Mouse (Mus musculus) 416B (cell line): ENCODE measurements around the gene Lonrf2.

ENCODE experiments used
- DNase-seq: peaks from one replicate; pipeline ENCODE4 v3.0.0; 2011; ENCODE audit warnings: low read depth

Gene Lonrf2

DNA sequence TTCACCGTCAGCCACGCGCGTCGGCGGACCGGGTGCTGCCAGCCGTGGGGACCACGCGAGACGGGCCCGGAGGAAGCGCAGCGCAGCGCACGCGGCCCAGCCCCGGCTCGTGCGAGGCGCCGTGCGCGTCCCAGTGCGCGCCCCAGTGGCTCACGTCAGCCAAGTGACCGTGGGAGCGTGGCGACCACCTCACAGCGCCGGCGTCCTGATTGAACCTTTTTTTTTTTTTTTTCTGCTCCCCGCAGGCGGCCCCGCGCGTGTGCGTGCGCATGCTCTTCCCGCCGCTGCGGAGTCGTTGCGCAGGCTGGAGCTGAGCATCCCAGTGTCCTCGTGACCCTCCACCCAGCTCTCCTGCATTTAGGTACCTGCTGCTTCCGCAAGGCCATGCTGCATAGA is at the start of gene Lonrf2:
Gene Lonrf2 (minus strand): TSS at position 235 of the 396 bp plus-strand sequence.
- DNase-seq = no peak

DNA sequence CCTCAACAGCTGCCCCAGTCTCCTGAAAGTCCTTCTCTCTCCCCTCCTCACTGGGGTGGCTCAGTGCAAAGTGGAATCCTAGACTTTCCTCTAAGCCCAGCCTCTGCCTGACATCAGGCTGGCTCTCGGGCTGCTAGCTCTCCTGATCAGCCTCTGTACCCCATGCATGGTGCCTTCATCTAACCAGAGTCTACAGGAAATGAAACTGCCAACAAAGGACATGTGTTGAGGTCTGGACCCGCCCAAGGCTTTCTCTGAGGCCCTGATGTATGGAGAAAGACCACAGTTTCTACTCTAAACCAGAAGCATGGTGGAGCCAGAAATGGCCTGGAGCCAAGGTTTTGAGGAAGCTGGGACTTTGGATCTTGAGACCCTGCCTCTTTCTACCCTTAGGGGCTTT is 49.4 kb upstream of the Lonrf2 start:
- DNase-seq = peak; percentile 5

DNA sequence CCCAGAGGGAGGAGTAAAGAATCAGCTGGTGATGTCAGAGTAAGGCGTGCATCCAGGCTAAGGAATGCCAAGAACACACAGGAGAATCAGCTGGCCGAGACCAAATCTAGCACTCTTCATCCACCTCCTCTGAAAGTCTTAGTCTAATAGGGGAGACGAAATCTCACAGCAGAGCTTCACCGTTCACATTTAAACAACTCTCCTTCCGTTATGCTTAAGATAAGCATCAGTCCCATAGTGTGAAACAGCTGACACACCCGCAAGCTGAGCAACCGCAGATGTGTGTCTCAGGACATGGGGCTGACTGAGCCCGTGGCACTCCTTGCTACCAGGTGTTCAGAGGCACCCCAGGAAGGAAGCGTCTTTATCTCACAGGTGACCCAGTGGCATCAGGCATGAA is 47.3 kb upstream of the Lonrf2 start:
- no peak for DNase-seq

DNA sequence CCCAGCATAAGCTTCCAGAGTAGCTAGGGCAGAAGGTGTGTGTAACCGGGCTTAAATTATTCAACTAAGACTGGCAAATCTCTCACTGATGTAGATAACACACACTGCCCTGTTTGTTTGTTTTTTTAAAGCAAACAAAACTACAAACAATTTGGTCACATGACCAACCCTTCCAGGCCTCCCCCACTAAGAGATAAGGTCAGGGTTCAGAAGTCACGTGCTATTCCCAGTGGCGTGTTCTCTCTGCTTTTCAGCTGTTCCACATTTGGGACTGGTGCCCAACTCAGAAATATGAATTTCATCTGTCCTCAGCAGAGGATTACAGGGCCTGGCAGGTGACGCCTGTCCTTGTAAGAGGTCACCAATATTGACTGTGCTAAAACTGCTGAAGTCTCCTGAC is 46.2 kb upstream of the Lonrf2 start:
- DNase-seq = no peak

DNA sequence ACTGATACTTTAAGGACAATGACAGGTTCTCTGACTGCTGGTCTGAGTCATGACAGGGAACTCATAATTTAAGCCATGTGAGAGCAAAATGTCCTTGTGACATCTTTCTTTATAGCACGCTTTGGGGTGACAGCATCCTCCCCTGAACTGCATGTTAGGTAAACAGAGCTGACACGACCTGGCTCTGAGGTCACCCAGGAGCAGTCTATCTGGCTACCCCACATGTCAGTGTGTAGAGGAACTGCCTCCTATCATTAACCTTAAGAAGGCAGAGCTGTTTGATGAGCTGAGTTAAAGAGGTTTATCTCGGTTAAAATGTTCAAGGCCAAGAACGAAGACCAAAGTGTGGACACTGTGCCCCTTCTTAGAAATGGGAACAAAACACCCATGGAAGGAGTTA is 44.9 kb upstream of the Lonrf2 start:
- no peak for DNase-seq

DNA sequence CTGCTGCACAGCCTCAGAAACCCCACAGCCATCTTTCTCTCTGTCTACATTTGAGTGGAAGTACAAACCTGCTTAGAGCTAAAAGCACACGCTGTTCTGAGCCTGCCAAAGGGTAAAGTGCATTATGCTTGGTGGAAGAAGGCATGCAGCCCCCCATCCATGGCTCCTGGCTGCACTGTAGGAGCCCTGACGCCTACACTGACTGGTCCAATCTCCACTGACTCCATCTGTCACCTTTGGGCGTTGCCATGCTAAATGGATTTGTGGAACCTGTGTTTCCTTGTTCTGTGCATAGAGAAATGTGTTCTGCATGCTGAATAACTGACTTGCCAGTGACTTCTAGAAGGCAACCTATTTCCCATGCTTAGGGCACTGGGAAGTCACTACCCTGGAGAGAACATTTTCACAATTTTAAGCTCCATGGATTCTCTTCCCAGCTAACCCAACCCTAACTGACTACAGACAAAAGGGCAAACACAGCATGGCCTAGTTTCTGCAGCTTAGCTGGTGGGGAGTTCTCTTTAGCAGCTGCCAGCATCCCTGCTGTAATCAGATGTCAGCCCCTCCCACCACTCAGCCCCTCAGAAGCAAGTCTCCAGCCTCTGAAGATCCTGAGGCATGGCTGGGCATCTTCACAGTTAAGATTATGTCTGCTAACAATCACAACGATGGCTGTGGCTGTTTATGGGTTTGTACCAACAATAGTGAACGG is 40.3 kb upstream of the Lonrf2 start:
- DNase-seq = no peak

DNA sequence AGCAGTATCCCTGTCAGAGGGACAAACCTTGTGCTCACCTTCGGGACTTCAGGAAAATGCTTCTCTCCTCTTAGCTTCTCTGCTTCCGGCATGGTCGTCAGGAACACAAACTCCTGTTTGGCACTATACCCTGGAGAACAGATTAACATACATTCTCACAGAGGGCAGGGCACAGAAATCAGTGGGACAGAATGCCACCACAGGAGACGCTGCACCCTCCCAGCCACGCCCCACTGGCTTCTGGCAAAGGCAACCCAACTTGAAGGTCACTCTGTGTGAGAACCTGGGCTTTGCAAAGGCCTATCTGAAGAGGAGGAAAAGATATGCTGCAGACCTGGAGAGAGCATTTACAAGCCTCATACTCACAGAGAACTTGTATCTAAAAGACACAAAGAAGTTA is 37.4 kb upstream of the Lonrf2 start:
- DNase-seq = no peak

DNA sequence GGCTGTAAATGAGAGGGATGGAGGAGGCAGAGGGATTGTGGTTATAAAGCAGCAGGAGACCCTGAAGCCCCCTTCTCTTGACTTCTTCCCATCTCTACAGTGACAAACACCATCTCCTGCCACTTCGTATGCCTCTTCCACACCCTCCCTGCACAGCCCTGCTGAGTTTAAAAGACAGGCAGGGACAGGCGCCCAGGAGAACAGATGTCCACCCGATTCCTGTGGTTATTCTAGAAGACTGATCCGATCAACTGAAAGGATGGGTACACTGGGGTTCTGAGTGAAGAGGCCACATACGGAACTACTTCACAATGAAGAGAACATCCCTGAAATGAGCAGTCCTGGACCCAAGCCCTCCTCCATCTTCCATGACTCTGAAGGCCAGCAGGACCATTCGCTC is 35.3 kb upstream of the Lonrf2 start:
- no peak for DNase-seq

DNA sequence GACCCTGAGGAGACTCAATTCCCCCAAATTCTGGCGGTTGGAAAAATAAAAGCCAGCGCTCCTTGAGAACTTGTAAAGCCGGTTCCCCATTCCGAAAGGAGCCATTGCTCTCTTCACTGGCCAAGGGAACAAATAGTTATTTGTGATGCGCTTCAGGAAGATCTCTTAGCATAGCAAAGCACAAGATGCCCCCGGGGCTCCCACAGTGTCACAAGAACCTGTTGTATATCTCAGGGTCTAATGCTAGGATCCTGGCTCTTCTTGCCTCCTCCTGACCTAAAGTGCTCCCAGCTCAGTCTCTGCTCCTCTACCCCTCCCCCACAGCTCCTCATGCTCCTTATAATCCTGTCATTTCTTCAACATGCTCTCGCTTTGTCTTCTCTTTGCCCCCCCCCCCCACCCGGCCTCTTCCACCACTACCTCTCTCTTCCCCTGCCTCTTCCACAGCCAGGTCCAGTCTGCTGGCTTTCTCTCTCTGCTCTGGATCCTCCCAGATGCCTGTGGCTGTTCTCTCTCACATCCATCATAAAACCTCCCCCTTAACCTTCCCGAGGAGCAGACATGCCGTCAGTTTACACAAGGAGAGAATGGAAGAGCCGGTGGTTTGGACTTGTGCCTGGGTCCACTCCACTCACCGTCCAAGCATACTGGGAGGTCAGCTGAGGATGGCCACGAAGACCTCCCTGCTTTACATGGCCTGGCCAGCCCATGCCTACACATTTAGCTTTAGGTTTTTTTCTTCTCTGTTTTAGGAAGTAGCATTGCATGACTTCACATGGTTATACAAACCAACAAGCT is 33.1 kb upstream of the Lonrf2 start:
- no peak for DNase-seq

DNA sequence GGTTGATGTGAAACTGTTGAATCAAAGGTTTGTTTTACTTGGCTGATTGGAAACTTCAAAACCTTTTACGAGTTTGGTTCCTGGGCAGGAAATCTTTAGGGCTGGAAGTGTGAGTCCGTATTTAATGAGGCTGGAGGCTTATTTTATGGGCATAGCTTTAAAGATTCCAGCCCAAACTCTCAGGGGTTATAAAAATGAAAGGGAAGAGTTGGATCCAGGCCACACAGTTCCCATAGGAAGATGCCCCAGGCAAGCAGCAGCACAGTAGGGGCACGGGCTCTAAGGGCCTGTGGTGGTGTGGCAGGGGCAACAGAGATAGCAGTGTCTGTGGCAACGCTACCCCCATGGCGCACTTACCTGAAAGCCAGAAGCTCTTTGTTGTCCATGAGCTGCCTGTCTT is 29.7 kb upstream of the Lonrf2 start:
- no peak for DNase-seq

DNA sequence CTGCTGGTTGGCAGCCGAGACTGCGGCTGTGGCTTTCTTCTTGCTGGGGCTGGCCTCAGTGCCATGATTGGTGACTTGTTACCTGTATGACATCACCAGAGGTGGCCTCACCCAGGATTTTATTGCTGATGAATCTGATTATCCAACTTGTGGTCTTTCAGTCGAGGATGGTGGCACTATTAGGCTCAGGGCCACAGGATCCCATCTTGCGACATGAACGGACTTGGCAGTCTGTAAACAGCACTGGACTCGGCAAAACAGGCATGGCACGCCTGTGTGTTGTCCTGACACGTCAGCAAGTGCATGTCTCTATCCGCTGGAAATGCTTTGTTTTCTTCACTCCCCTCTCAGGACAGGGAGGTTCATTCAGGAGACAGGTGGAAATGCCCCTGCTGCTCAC is 27.8 kb upstream of the Lonrf2 start:
- DNase-seq = no peak

DNA sequence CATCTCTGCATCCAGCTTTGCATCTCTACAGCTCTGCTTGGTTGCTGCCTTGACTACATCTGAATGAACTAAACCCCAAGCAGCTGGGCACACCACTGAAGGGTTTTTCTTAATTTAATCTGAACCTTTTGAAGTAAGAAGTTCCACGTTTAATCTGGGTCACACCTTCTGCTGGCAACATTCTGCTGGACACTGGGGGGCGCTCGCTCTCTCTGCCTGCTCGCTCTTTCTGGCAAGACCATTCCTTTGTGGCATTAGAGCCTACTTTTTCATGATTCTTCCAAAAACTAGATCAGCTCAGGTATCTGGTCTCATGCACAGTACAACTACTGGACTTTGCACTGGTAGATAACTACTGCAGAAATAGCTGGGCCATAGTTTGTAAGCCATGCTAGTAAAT is 25.7 kb upstream of the Lonrf2 start:
- DNase-seq = peak; percentile 28

DNA sequence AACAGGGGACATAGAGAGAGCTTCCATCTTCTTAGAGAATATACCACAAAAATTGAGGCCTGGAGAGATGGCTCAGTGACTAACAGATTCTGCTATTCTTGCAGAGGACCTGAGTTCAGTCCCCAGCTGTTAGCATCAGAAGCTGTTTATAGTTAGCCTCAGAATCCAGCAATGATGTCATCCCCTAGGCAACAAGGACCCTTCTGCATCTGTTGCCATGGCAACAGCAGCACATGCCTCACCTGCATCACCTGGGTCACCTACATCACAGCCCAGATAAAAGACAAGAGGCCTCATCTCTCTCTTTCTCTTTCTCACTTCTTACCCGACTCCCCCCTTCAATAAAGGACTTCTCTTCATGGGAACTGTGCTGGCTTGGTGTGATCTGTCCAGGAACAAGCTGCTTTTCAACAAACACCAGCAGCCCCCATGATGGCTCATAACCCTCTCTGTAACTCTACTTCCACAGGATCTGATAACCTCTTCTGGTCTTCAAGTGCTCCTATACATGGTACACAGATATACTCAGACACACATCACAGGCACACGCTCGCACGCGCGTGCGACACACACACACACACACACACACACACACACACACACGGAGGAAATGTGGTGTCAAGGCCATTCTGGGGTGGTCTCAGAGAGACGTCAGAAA is 24.5 kb upstream of the Lonrf2 start:
- no peak for DNase-seq

DNA sequence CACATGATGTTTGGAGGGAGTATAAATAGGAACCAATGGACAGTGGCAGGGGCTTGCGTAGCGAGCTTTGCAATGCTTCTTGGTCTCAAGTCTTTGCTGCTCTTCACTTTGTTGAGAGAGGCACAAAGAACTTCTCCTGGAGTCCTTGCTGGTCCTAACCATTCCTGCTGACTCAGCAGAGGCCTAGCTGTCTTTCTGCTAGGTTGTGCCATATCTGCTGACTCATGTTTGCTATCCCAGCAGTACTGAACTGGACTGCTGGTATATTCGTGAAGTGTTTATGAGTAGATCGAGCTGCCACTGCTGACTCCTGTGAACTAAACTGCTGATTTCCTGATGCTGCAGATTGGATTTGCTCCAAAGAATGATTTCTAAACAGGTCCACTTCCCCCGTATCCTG is 23.7 kb upstream of the Lonrf2 start:
- peak; percentile 37 for DNase-seq

DNA sequence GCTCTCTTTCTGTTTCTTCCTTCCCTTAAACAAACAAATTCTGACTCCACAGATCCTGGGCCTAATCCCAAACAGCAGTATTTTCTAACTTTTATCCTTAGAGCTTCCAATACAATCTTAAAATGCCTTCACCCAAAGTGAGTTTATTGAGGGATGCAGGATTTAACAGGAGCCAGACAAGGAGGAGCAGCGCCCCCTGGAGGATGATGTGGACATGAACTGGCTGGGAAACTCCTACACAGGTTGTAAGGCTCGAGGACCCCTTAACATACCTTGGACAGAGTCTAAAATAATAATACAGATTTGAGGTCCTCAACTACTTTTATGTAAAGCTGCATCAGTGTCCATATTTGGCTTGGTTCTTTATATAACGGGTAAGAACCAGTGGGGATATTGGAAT is 19.7 kb upstream of the Lonrf2 start:
- peak; percentile 55 for DNase-seq

DNA sequence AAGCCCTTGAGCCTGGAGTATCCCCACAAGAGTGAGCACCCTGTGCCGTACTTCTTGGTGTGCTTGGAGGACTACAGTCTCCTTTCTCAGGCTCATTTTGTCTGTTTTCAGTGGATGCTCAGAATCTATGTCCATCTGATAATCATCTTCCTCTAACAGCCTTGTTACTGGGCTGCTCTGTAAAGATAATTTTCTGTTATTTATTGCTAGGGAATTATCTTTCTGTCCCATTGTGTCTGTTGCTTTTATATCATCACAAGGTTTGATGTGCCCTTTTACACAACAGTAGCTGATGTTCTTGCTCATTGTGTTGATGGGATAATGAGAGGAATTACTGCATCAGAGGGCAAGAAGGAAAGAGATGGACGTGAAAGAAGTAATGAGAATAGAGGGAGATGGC is 15.7 kb upstream of the Lonrf2 start:
- no peak for DNase-seq

DNA sequence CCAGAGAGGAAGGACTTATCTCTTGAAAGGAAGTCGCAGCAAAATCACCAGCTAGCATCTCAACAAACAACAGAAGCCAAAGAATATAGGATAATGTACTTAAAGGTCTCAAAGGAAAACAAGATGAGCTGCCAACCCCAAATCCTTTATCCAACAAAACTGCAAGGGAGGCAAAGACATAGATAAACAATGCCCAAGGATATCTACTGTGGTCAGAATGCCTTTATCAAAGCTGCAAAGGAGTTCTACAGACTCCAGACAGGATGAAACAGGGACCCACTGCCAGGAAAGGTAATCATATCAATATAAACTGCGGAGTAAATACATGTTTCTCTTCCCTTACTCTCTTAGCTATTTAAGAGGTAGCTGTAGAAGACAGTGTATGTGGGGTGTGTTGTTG is 14.1 kb upstream of the Lonrf2 start:
- no peak for DNase-seq

DNA sequence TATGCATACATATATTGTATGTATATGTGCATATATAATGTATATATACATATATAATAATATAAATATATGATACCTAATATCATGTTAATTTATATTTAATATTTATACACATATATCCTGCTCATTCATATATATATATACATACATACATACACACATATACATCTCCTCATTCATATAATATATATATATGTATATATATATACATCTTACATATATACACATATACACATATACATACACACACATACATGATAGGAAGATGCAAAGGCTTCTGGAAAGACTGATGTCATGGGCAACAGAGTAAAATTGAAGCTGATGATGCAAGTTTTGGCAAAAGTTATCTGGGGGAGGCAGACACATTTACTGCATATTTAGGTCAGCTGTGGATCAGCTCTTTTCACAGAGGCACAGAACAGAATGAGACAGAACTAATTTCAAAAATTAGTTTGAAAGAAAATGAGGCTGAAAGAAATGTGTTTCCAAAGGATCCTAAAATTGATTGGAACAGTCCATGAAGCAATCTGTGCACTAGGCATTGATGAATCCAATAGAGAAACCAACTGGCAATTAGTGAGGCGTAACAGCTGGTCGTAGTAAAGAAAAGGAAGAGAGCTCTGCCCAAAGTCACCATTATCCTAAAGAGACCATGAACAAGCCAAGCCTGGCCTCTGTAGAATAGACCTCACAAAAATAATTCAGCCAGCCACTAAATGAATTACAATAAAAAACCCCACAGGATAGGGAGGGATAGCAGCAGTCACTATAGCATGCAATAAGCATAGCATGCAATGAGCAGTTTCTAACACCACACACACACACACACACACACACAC is 12.2 kb upstream of the Lonrf2 start:
- no peak for DNase-seq

DNA sequence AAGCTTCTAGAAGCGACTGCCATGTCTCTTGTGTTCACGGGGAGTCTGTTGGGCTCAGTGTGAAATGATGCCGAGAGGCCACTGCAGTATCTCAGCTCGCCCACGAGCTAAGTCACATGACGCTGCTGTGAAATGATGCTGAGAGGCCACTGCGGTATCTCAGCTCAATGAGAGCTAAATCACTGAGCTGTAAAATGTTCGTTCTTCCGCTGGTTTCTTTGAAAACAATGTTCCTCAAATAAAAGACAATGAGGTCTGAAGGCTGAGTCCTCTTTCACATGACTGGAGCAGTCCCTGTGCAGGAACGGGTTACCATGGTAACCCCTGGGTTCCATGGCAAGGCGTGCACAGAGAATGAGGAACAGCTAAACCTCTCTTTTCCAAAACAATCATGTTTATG is 11.5 kb upstream of the Lonrf2 start:
- no peak for DNase-seq

DNA sequence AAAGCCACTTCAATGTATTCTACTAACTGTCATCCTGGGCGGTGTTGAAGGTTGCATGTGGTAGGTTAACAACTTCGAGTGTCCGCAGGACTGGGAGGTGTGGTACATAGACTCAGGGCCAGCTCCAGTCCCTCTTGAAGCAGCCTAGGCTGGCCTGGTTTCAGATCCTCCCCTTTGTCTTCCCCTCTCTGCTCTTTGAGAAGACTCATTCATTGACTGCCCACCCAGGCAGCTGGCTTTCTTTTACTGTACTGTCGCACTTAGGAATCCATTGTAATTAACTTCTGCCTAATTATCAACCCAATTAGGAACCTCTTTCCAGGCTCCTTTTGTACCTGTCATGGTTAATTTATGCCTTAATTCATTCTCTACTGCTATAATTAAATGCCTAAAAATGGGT is 6.8 kb upstream of the Lonrf2 start:
- DNase-seq = no peak

DNA sequence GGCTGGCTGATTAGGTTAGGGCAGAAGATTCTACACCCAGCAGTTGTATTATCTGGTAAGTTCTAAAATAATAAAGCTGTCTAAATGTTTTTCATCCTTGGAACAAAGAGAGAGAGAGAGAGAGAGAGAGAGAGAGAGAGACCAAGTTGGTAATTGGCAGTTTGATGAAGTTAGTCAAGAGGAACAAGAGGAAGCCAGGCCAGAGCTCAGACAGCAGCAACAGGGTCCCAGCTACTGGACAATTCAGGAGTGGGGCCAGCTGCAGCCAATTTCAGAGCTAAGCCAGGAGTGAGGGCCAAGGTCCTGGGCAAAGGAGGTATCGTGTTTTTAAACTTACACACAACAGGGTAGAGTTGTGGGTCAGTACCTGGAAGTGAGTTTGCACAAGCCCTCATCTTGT is 6.3 kb upstream of the Lonrf2 start:
- DNase-seq = no peak

DNA sequence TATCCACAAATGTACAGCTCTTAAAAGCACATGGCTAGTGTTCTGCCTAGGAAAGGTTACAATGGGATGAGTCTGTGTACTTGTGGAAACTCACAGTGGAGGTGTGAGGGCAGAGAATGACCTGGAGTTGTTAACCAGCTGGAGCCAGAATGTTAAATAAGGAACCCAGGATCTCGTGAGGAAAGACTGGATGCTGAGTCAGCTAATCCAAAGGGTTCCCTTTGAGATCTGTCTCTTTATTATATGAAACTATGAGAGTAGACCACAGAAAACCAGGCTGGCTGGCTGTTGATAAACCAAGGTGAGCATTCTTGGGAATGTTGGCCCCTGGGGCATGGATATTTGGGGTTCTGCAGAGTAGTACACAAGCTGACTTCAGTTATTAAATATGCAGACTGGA is 3.4 kb upstream of the Lonrf2 start:
- DNase-seq = no peak
